Mouse (Mus musculus): ENCODE measurements around the gene Nckap5. TPM values are rescaled to one million over a fixed set of nuclear protein-coding genes. Genes with fewer than 3 reads are reported as not detected.

The Nckap5 gene
- total and polyA plus RNA-seq, 2 experiments, result 0.37 to 0.70 TPM

DNA sequence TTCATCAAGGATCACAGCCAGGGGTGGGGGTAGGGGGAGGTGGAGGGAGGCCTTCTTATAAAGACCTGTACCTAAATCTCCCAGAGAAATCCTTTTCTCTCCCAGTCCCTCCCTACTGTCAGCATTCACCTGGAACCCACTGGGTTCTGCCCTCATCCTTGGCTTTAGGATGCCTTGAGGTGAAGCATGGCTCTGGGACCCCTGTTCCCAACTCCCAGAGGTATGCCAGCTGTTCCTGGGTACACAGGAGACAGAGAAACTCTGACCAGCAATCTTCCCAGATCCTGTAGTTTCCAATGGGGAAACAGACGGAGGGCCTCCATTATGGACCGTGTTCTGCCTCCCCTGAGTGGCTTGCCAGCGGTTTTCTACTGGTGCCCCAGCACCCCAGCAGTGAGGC, 909.9 kb downstream of the Nckap5 start:
- 98% methylated on average over 3 of the region's 3 CpGs for WGBS
- H3K4me3 ChIP-seq (ENCODE audit: insufficient read depth, low read depth, low read length), result no peak overlapping the region
- H3K9ac ChIP-seq (ENCODE audit: low read depth, low read length), result no peak overlapping the region
- no peaks in the 10 kb centered on the region for H3K4me1 ChIP-seq (ENCODE audit: control insufficient read depth, insufficient read depth, low read length)
- DNase-seq (ENCODE audit: extremely low read depth, low read depth, low spot score), result no peak
- no peaks in the 10 kb centered on the region for H3K79me2 ChIP-seq (ENCODE audit: control insufficient read depth, insufficient read depth, low read length)
- no peaks in the 10 kb centered on the region for H3K27me3 ChIP-seq (ENCODE audit: control insufficient read depth, insufficient read depth, low read length)
- no peaks in the 10 kb centered on the region for H3K36me3 ChIP-seq (ENCODE audit: control insufficient read depth, insufficient read depth, low read length)
- H3K27ac ChIP-seq (replicated peaks; ENCODE audit: insufficient read depth, low read depth, low read length), result no peak overlapping the region
- TF ChIP-seq CTCF (IDR thresholded peaks at IDR 0.05; ENCODE audit: low read depth, low read length) (no peak), POLR2A (IDR thresholded peaks at IDR 0.05; ENCODE audit: extremely low read depth, insufficient read depth, low read length) (no peak)

DNA sequence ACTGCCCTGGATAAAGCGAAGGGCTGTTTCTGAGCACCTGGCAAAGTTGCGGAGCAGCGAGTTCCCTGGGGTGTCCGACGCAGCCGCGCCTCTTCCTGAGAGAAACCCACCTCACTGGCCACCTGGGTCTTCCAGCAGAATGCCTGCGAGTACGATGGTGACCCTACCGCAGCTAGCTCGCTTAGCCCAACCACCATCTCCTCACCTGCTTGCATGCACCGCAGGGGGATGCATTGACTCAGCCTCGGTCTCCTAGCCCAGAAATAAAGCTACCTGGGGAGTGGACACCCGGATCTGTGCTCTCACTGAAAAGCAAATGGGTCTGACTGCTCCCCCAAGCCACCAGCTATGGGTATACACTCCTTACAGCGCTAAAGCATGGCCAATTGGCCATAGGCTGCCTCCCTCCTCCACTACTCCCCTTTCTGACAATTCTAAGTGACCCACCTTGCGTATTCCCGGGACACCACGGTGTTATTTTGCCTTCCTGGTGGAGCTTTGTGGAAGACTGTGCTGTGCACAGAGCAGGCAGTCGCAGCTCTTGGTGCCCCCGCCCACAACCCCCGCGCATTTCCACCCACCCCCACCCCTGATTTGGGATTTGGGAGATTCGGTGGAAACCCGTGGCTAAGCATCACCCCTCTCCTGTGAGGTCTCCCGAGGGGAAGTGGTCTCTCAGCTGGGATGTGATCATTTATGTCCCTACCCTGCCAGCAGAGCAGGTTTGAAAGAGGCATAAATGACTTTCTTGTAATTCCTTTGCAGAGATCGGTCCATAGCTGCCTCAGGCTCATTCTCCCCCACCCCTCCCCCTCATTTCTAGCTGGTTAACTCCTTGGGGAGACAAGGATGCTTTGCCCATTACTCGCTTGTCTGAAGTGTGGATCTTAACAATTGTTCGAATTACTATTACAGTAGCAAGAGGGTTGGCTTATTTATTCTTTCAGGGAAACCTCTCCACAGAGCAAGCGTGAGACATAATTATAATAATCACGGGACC, 917.7 kb downstream of the Nckap5 start, which contains the start of gene Lypd1:
Lypd1 (minus strand) TSS at position 501 of the 1,000 bp plus-strand sequence.
- H3K27ac ChIP-seq (replicated peaks; ENCODE audit: insufficient read depth, low read depth, low read length), result no peak within 1 kb of the TSS
- no peaks in the 10 kb centered on the region for H3K79me2 ChIP-seq (ENCODE audit: control insufficient read depth, insufficient read depth, low read length)
- no peaks in the 10 kb centered on the region for H3K4me1 ChIP-seq (ENCODE audit: control insufficient read depth, insufficient read depth, low read length)
- TF ChIP-seq CTCF (IDR thresholded peaks at IDR 0.05; ENCODE audit: low read depth, low read length), result no peak
- TF ChIP-seq POLR2A (IDR thresholded peaks at IDR 0.05; ENCODE audit: extremely low read depth, insufficient read depth, low read length), result no peak
- no peak within 1 kb of the TSS for H3K9ac ChIP-seq (ENCODE audit: low read depth, low read length)
- peaks cover 12% of the 10 kb centered on the region for H3K27me3 ChIP-seq (ENCODE audit: control insufficient read depth, insufficient read depth, low read length)
- 16% methylated on average over 30 of the region's 30 CpGs for WGBS
- H3K4me3 ChIP-seq (ENCODE audit: insufficient read depth, low read depth, low read length), result no peak within 1 kb of the TSS
- H3K36me3 ChIP-seq (ENCODE audit: control insufficient read depth, insufficient read depth, low read length), result no peaks in the 10 kb centered on the region
- no peak for DNase-seq (ENCODE audit: extremely low read depth, low read depth, low spot score)

DNA sequence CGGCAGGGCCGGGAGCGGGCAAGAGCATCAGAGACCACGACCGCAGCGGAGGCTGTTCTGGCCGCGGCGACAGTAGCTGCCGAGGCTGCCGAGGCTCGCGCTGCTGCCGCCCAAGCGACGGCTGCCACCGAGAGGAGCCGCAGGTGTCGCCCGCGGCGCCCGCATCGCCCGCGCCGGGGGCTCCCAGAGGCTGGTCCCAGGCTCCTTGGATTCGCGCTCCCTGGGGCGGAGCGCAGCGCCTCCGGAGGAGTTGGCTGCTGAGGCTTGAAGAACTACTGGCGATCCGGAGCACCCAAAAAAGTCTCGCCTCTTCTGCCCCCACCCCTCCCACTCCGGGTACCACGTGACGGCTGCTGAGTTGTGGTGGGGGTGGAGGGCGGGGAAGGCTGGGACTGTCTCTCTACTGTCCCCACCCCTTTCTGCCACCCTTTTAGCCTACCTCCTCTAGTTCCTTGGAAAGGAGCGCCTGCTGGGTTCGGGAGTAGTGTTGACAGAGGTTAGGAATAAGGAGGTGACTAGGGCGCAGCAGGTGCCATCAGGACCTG, 918.6 kb downstream of the Nckap5 start:
- no peaks in the 10 kb centered on the region for H3K4me1 ChIP-seq (ENCODE audit: control insufficient read depth, insufficient read depth, low read length)
- no peak for TF ChIP-seq CTCF (IDR thresholded peaks at IDR 0.05; ENCODE audit: low read depth, low read length)
- TF ChIP-seq POLR2A (IDR thresholded peaks at IDR 0.05; ENCODE audit: extremely low read depth, insufficient read depth, low read length), result no peak
- under 1% methylated on average over 42 of the region's 43 CpGs for WGBS
- H3K79me2 ChIP-seq (ENCODE audit: control insufficient read depth, insufficient read depth, low read length), result no peaks in the 10 kb centered on the region
- H3K9ac ChIP-seq (ENCODE audit: low read depth, low read length), result no peak overlapping the region
- H3K27ac ChIP-seq (replicated peaks; ENCODE audit: insufficient read depth, low read depth, low read length), result no peak overlapping the region
- H3K36me3 ChIP-seq (ENCODE audit: control insufficient read depth, insufficient read depth, low read length), result no peaks in the 10 kb centered on the region
- H3K27me3 ChIP-seq (ENCODE audit: control insufficient read depth, insufficient read depth, low read length), result peaks cover 12% of the 10 kb centered on the region
- no peak for DNase-seq (ENCODE audit: extremely low read depth, low read depth, low spot score)
- peak overlapping the region; percentile 17; the same call in 1 of the 2 replicates for H3K4me3 ChIP-seq (ENCODE audit: insufficient read depth, low read depth, low read length)

DNA sequence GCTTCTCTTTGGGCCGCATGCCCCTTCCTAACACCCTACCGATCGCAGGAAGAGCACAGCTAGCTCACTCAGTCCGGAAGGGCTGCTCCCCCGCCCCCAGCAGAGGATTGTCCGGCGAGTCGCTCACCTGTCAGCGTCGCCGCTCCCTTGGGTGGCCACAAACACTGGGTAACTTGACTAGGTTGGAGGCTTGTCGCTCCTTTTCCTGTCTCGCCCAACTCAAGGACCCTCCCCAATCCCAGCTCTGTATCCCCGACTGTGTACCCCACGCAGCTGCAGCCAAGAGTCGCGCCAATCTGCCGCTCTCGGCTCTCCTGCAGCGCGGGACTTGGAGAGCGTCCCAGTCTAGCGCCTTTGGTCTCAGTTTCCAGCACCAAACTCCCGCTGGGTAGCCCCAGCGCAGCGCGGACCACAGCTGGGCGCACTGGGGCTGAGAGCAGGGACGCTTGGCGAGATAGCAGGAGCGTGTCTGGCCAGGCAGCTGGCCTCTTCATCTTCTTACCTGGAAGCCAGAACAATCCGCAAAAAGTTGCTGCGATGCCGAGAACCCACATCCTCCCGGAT, 919.2 kb downstream of the Nckap5 start:
- Histone ChIP-seq H3K9ac (ENCODE audit: low read depth, low read length) (no peak overlapping the region), H3K4me1 (ENCODE audit: control insufficient read depth, insufficient read depth, low read length) (no peaks in the 10 kb centered on the region), H3K36me3 (ENCODE audit: control insufficient read depth, insufficient read depth, low read length) (no peaks in the 10 kb centered on the region), H3K27ac (replicated peaks; ENCODE audit: insufficient read depth, low read depth, low read length) (no peak overlapping the region), H3K79me2 (ENCODE audit: control insufficient read depth, insufficient read depth, low read length) (no peaks in the 10 kb centered on the region), H3K4me3 (ENCODE audit: insufficient read depth, low read depth, low read length) (peak overlapping the region; percentile 17; the same call in 1 of the 2 replicates), H3K27me3 (ENCODE audit: control insufficient read depth, insufficient read depth, low read length) (peaks cover 12% of the 10 kb centered on the region)
- no peak for DNase-seq (ENCODE audit: extremely low read depth, low read depth, low spot score)
- no peak for TF ChIP-seq POLR2A (IDR thresholded peaks at IDR 0.05; ENCODE audit: extremely low read depth, insufficient read depth, low read length)
- TF ChIP-seq CTCF (IDR thresholded peaks at IDR 0.05; ENCODE audit: low read depth, low read length), result no peak
- WGBS, result 1% methylated on average over 35 of the region's 35 CpGs

DNA sequence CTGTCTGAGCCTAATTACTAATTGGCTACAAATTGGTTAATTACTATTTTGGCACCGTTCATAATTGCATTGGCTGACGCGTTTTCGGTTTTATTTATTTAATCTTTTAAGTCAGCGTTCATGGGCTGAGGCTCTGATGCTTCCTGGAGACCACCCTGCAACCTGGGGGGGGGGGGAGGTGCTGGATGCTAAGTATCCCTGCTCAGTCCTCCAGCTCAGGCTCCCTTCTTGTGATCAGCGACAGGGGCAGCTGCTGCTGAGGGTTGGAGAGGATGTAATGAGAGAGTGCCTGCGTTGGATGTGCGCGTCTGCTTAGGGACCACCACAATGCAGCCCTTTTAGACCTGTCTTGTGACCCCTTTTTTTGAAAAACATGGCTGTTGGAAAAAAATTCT, 919.7 kb downstream of the Nckap5 start:
- Histone ChIP-seq H3K79me2 (ENCODE audit: control insufficient read depth, insufficient read depth, low read length) (no peaks in the 10 kb centered on the region), H3K9ac (ENCODE audit: low read depth, low read length) (no peak overlapping the region), H3K4me1 (ENCODE audit: control insufficient read depth, insufficient read depth, low read length) (no peaks in the 10 kb centered on the region), H3K4me3 (ENCODE audit: insufficient read depth, low read depth, low read length) (no peak overlapping the region), H3K27me3 (ENCODE audit: control insufficient read depth, insufficient read depth, low read length) (peaks cover 12% of the 10 kb centered on the region), H3K27ac (replicated peaks; ENCODE audit: insufficient read depth, low read depth, low read length) (no peak overlapping the region), H3K36me3 (ENCODE audit: control insufficient read depth, insufficient read depth, low read length) (no peaks in the 10 kb centered on the region)
- no peak for DNase-seq (ENCODE audit: extremely low read depth, low read depth, low spot score)
- WGBS, result 6% methylated on average over 9 of the region's 9 CpGs
- TF ChIP-seq POLR2A (IDR thresholded peaks at IDR 0.05; ENCODE audit: extremely low read depth, insufficient read depth, low read length), result no peak
- TF ChIP-seq CTCF (IDR thresholded peaks at IDR 0.05; ENCODE audit: low read depth, low read length), result no peak

All from liver, adult 2 months (tissue).